Mouse (Mus musculus) forebrain, embryonic 13.5 days (tissue): Measurements from ENCODE around the gene Serpine2. TPM values are rescaled to one million over a fixed set of nuclear protein-coding genes. Genes with fewer than 3 reads are reported as not detected.

Experiments used
- ATAC-seq: fragments of 200-750 bp; cut with Nextera tagmentation; 2 replicates; pipeline ENCODE4 v1.8.0; 2017
- H3K27ac ChIP-seq: fragments of 300-500 bp; sonication (generic); 2 replicates; pipeline ENCODE4 v1.5.1; 2015; ENCODE audit warnings: inconsistent platforms, mild to moderate bottlenecking, moderate library complexity
- H3K27me3 ChIP-seq: fragments of 300-500 bp; sonication (generic); 2 replicates; pipeline ENCODE4 v1.6.1; 2015; ENCODE audit warnings: mild to moderate bottlenecking, inconsistent platforms
- H3K36me3 ChIP-seq: fragments of 300-500 bp; sonication (generic); 2 replicates; pipeline ENCODE4 v1.6.1; 2015; ENCODE audit warnings: mild to moderate bottlenecking, inconsistent platforms; ENCODE audit not compliant: poor library complexity, severe bottlenecking
- H3K4me1 ChIP-seq: fragments of 300-500 bp; sonication (generic); 2 replicates; pipeline ENCODE4 v1.6.1; 2015; ENCODE audit warnings: inconsistent platforms
- H3K4me2 ChIP-seq: fragments of 300-500 bp; sonication (generic); 2 replicates; pipeline ENCODE4 v1.6.1; 2015; ENCODE audit warnings: inconsistent platforms, mild to moderate bottlenecking, moderate library complexity
- H3K4me3 ChIP-seq: fragments of 300-500 bp; sonication (generic); 2 replicates; pipeline ENCODE4 v1.5.1; 2015; ENCODE audit warnings: mild to moderate bottlenecking, inconsistent platforms
- H3K9ac ChIP-seq: fragments of 300-500 bp; sonication (generic); 2 replicates; pipeline ENCODE4 v1.6.1; 2015; ENCODE audit warnings: mild to moderate bottlenecking, inconsistent platforms
- H3K9me3 ChIP-seq: fragments of 300-500 bp; sonication (generic); replicated peaks from 2 replicates; pipeline ENCODE4 v1.6.1; 2016; ENCODE audit warnings: inconsistent platforms
- WGBS: fragments of 180-500 bp; shearing (Covaris S2); methylation state at CpG from one replicate; pipeline ENCODE4 v1.1.7; 2015; 5-methylcytosine and 5-hydroxymethylcytosine counted together
- polyA plus RNA-seq: library from polyadenylated mRNA; unstranded; fragments of >200 nt; fragmentation: Nextera tagmentation; extraction: Ambion mirVana; gene quantifications from 2 replicates; pipeline ENCODE4 v1.2.1, GENCODE M21; 2015

Gene Serpine2
- polyA plus RNA-seq, 1 experiment from 2014 or later = 27.3 TPM

- under 1% methylated on average over 6 of the region's 6 CpGs for WGBS
- H3K4me1 ChIP-seq = peaks cover 16% of the 10 kb centered on the region
- H3K27ac ChIP-seq = no peak overlapping the region; the same call in 1 of the 2 replicates
- H3K9me3 ChIP-seq = no peaks in the 10 kb centered on the region
- peak overlapping the region; percentile 82 for H3K4me3 ChIP-seq
- ATAC-seq = peak; percentile 66
- H3K27me3 ChIP-seq = no peaks in the 10 kb centered on the region
- no peaks in the 10 kb centered on the region for H3K36me3 ChIP-seq
- H3K9ac ChIP-seq = peak overlapping the region; percentile 37; the same call in 1 of the 2 replicates
- peak overlapping the region; percentile 84 for H3K4me2 ChIP-seq
Observed at GRCm38 (mm10) chr1:79761917-79762271, 99.1 kb downstream of the Serpine2 start.

GRCm38 (mm10) chr1:79761106-79761916 is 99.7 kb downstream of the Serpine2 start:
- ATAC-seq = peak; percentile 98
- peak overlapping the region; percentile 82 for H3K9ac ChIP-seq
- peak overlapping the region; percentile 84 for H3K4me2 ChIP-seq
- no peak overlapping the region for H3K27ac ChIP-seq
- peak overlapping the region; percentile 82 for H3K4me3 ChIP-seq
- H3K4me1 ChIP-seq = peaks cover 16% of the 10 kb centered on the region
- WGBS = under 1% methylated on average over 65 of the region's 65 CpGs
- H3K27me3 ChIP-seq = no peaks in the 10 kb centered on the region
- H3K36me3 ChIP-seq = no peaks in the 10 kb centered on the region
- H3K9me3 ChIP-seq = no peaks in the 10 kb centered on the region

GRCm38 (mm10) chr1:79760656-79761055 is 100.3 kb downstream of the Serpine2 start:
- H3K4me2 ChIP-seq = peak overlapping the region; percentile 84
- H3K4me3 ChIP-seq = peak overlapping the region; percentile 82
- peak overlapping the region; percentile 82 for H3K9ac ChIP-seq
- WGBS = 8% methylated on average over 11 of the region's 11 CpGs
- H3K4me1 ChIP-seq = peaks cover 16% of the 10 kb centered on the region
- H3K36me3 ChIP-seq = no peaks in the 10 kb centered on the region
- H3K9me3 ChIP-seq = no peaks in the 10 kb centered on the region
- peak; percentile 5 for ATAC-seq
- no peak overlapping the region for H3K27ac ChIP-seq
- H3K27me3 ChIP-seq = no peaks in the 10 kb centered on the region

GRCm38 (mm10) chr1:79759436-79759972 is 101.5 kb downstream of the Serpine2 start:
- Histone ChIP-seq H3K9me3 (no peaks in the 10 kb centered on the region), H3K9ac (peak overlapping the region; percentile 45), H3K4me1 (peaks cover 16% of the 10 kb centered on the region), H3K4me2 (peak overlapping the region; percentile 36), H3K27me3 (no peaks in the 10 kb centered on the region), H3K36me3 (no peaks in the 10 kb centered on the region), H3K4me3 (peak overlapping the region; percentile 2; the same call in 1 of the 2 replicates), H3K27ac (no peak overlapping the region)
- no peak for ATAC-seq
- 59% methylated on average over 5 of the region's 5 CpGs for WGBS

- Histone ChIP-seq H3K9me3 (no peaks in the 10 kb centered on the region), H3K27ac (no peak overlapping the region), H3K4me1 (peaks cover 16% of the 10 kb centered on the region), H3K4me3 (no peak overlapping the region), H3K36me3 (no peaks in the 10 kb centered on the region), H3K27me3 (no peaks in the 10 kb centered on the region), H3K9ac (no peak overlapping the region), H3K4me2 (no peak overlapping the region)
- ATAC-seq = no peak
- WGBS = 46% methylated on average over 2 of the region's 2 CpGs
Observed at GRCm38 (mm10) chr1:79759006-79759405, 102.0 kb downstream of the Serpine2 start.

- 69% methylated on average over 4 of the region's 4 CpGs for WGBS
- H3K36me3 ChIP-seq = no peaks in the 10 kb centered on the region
- H3K9ac ChIP-seq = no peak overlapping the region
- ATAC-seq = no peak
- no peaks in the 10 kb centered on the region for H3K27me3 ChIP-seq
- H3K4me3 ChIP-seq = no peak overlapping the region
- no peaks in the 10 kb centered on the region for H3K9me3 ChIP-seq
- H3K27ac ChIP-seq = no peak overlapping the region
- H3K4me2 ChIP-seq = no peak overlapping the region
- H3K4me1 ChIP-seq = peaks cover 16% of the 10 kb centered on the region
Observed at GRCm38 (mm10) chr1:79757597-79757996, 103.4 kb downstream of the Serpine2 start.

GRCm38 (mm10) chr1:79757161-79757560 is 103.8 kb downstream of the Serpine2 start:
- no peaks in the 10 kb centered on the region for H3K9me3 ChIP-seq
- no peaks in the 10 kb centered on the region for H3K27me3 ChIP-seq
- H3K36me3 ChIP-seq = no peaks in the 10 kb centered on the region
- H3K4me1 ChIP-seq = peaks cover 16% of the 10 kb centered on the region
- no peak overlapping the region for H3K27ac ChIP-seq
- no peak overlapping the region for H3K9ac ChIP-seq
- no peak for ATAC-seq
- no peak overlapping the region for H3K4me3 ChIP-seq
- no peak overlapping the region for H3K4me2 ChIP-seq
- WGBS = 79% methylated on average over 7 of the region's 7 CpGs

GRCm38 (mm10) chr1:79756417-79756816 is 104.6 kb downstream of the Serpine2 start:
- Histone ChIP-seq H3K4me3 (no peak overlapping the region), H3K27ac (no peak overlapping the region), H3K4me2 (no peak overlapping the region), H3K9ac (no peak overlapping the region), H3K4me1 (peaks cover 16% of the 10 kb centered on the region), H3K9me3 (no peaks in the 10 kb centered on the region), H3K36me3 (0 out of 2 replicates have a peak, but pooled peaks cover 2% of the 10 kb centered on the region), H3K27me3 (no peaks in the 10 kb centered on the region)
- no peak for ATAC-seq
- WGBS = 92% methylated on average over 5 of the region's 5 CpGs

- no peak for ATAC-seq
- 79% methylated on average over 2 of the region's 2 CpGs for WGBS
- Histone ChIP-seq H3K4me1 (peaks cover 9% of the 10 kb centered on the region), H3K36me3 (0 out of 2 replicates have a peak, but pooled peaks cover 7% of the 10 kb centered on the region), H3K9ac (no peak overlapping the region), H3K9me3 (0 out of 2 replicates have a peak, but pooled peaks cover 2% of the 10 kb centered on the region), H3K27ac (no peak overlapping the region), H3K27me3 (no peaks in the 10 kb centered on the region), H3K4me3 (no peak overlapping the region), H3K4me2 (no peak overlapping the region)
Observed at GRCm38 (mm10) chr1:79755376-79755775, 105.6 kb downstream of the Serpine2 start.

- 89% methylated on average over 3 of the region's 3 CpGs for WGBS
Observed at GRCm38 (mm10) chr1:79754936-79755335, 106.0 kb downstream of the Serpine2 start.

GRCm38 (mm10) chr1:79753456-79753855 is 107.5 kb downstream of the Serpine2 start:
- Histone ChIP-seq H3K9me3 (0 out of 2 replicates have a peak, but pooled peaks cover 4% of the 10 kb centered on the region), H3K4me3 (no peak overlapping the region), H3K4me1 (no peaks in the 10 kb centered on the region), H3K27me3 (no peaks in the 10 kb centered on the region), H3K27ac (no peak overlapping the region), H3K4me2 (no peak overlapping the region), H3K9ac (no peak overlapping the region), H3K36me3 (0 out of 2 replicates have a peak, but pooled peaks cover 7% of the 10 kb centered on the region)
- 89% methylated on average over 3 of the region's 3 CpGs for WGBS
- no peak for ATAC-seq

More at GRCm38 (mm10) chr1:79754936-79755335, 106.0 kb downstream of the Serpine2 start:
- Histone ChIP-seq H3K36me3 (0 out of 2 replicates have a peak, but pooled peaks cover 7% of the 10 kb centered on the region), H3K9ac (no peak overlapping the region), H3K9me3 (0 out of 2 replicates have a peak, but pooled peaks cover 4% of the 10 kb centered on the region), H3K4me1 (peaks cover 7% of the 10 kb centered on the region), H3K27ac (no peak overlapping the region), H3K27me3 (no peaks in the 10 kb centered on the region), H3K4me3 (no peak overlapping the region), H3K4me2 (no peak overlapping the region)
- ATAC-seq = no peak

- Histone ChIP-seq H3K9me3 (0 out of 2 replicates have a peak, but pooled peaks cover 4% of the 10 kb centered on the region), H3K9ac (no peak overlapping the region)
- no peak for ATAC-seq
Observed at GRCm38 (mm10) chr1:79752714-79753340, 108.2 kb downstream of the Serpine2 start.

More at GRCm38 (mm10) chr1:79752714-79753340, 108.2 kb downstream of the Serpine2 start:
- H3K4me1 ChIP-seq = no peaks in the 10 kb centered on the region
- H3K4me2 ChIP-seq = no peak overlapping the region
- 0 out of 2 replicates have a peak, but pooled peaks cover 7% of the 10 kb centered on the region for H3K36me3 ChIP-seq
- H3K27ac ChIP-seq = no peak overlapping the region
- no peak overlapping the region for H3K4me3 ChIP-seq
- H3K27me3 ChIP-seq = no peaks in the 10 kb centered on the region
- WGBS = 88% methylated on average over 4 of the region's 4 CpGs
